Mouse (Mus musculus) lung, embryonic 14.5 days (tissue): ENCODE measurements at regions not wholly inside any gene's neighbourhood (a gene's known extent, or its start where the extent isn't known, plus 50 kb on each side); places are given as distances from the start of the nearest gene placed in this dataset.

Experiments used
- ATAC-seq: fragments of 200-750 bp; cut with Nextera tagmentation; 2 replicates; pipeline ENCODE4 v1.8.0; 2017; ENCODE audit warnings: mild to moderate bottlenecking, moderate TSS enrichment, moderate library complexity; ENCODE audit not compliant: insufficient read depth
- DNase-seq: peaks from one replicate; pipeline ENCODE4 v3.0.0-alpha.2; 2015
- H3K27ac ChIP-seq: fragments of 300-500 bp; sonication (generic); 2 replicates; pipeline ENCODE4 v1.5.1; 2014; ENCODE audit warnings: low read depth, mild to moderate bottlenecking, moderate library complexity
- H3K27me3 ChIP-seq: fragments of 300-500 bp; sonication (generic); 2 replicates; pipeline ENCODE4 v1.6.1; 2014; ENCODE audit warnings: low read length, control low read depth; ENCODE audit not compliant: insufficient read depth
- H3K36me3 ChIP-seq: fragments of 300-500 bp; sonication (generic); 2 replicates; pipeline ENCODE4 v1.6.1; 2014; ENCODE audit warnings: control low read depth; ENCODE audit not compliant: insufficient read depth
- H3K4me1 ChIP-seq: fragments of 300-500 bp; sonication (generic); 2 replicates; pipeline ENCODE4 v1.6.1; 2014; ENCODE audit warnings: antibody characterized with exemption, control low read depth; ENCODE audit not compliant: insufficient read depth
- H3K4me2 ChIP-seq: fragments of 300-500 bp; sonication (generic); 2 replicates; pipeline ENCODE4 v1.6.1; 2014; ENCODE audit warnings: mild to moderate bottlenecking
- H3K4me3 ChIP-seq: fragments of 300-500 bp; sonication (generic); 2 replicates; pipeline ENCODE4 v1.5.1; 2014; ENCODE audit warnings: low read depth, low read length
- H3K9ac ChIP-seq: fragments of 300-500 bp; sonication (generic); 2 replicates; pipeline ENCODE4 v1.6.1; 2014
- H3K9me3 ChIP-seq: fragments of 300-500 bp; sonication (generic); 2 replicates; pipeline ENCODE4 v1.6.1; 2016; ENCODE audit warnings: low read depth, low read length, control low read depth
- CTCF ChIP-seq: IDR thresholded peaks from 2 replicates; pipeline ENCODE4 v1.5.1; 2016; ENCODE audit warnings: antibody characterized with exemption, low read depth
- WGBS: fragments of 180-500 bp; shearing (Covaris S2); extraction: QIAGEN DNeasy Blood & Tissue Kit; methylation state at CpG from one replicate; pipeline ENCODE4 v1.1.7; 2014; 5-methylcytosine and 5-hydroxymethylcytosine counted together

- no peak overlapping the region for H3K27ac ChIP-seq
- ATAC-seq (peak; percentile 76; the same call in 1 of the 2 replicates), DNase-seq (peak; percentile 81)
- H3K4me1 ChIP-seq: no peaks in the 10 kb centered on the region
- TF ChIP-seq CTCF: no peak
- H3K9ac ChIP-seq: no peak overlapping the region
- H3K4me2 ChIP-seq: no peak overlapping the region
- H3K9me3 ChIP-seq: no peaks in the 10 kb centered on the region
- 67% methylated on average over 7 of the region's 7 CpGs for WGBS
- no peak overlapping the region for H3K4me3 ChIP-seq
- H3K27me3 ChIP-seq: no peaks in the 10 kb centered on the region
- no peaks in the 10 kb centered on the region for H3K36me3 ChIP-seq
Observed at GRCm38 (mm10) chr5:112091867-112092535, 160.3 kb downstream of the Cryba4 start.

- H3K27me3 ChIP-seq: no peaks in the 10 kb centered on the region
- no peaks in the 10 kb centered on the region for H3K36me3 ChIP-seq
- H3K9me3 ChIP-seq: no peaks in the 10 kb centered on the region
- WGBS: 75% methylated on average over 17 of the region's 17 CpGs
- ATAC-seq (no peak), DNase-seq (no peak)
- H3K27ac ChIP-seq: no peak overlapping the region
- H3K4me2 ChIP-seq: no peak overlapping the region
- no peaks in the 10 kb centered on the region for H3K4me1 ChIP-seq
- no peak overlapping the region for H3K9ac ChIP-seq
- no peak overlapping the region for H3K4me3 ChIP-seq
- TF ChIP-seq CTCF: no peak
Observed at GRCm38 (mm10) chr5:112093905-112094571, 158.3 kb downstream of the Cryba4 start.

GRCm38 (mm10) chr5:112098469-112099085 lies 153.7 kb downstream of the Cryba4 start:
- H3K36me3 ChIP-seq: no peaks in the 10 kb centered on the region
- H3K9me3 ChIP-seq: no peaks in the 10 kb centered on the region
- TF ChIP-seq CTCF: no peak
- no peak for ATAC-seq
- no peak overlapping the region for H3K4me3 ChIP-seq
- H3K9ac ChIP-seq: no peak overlapping the region
- H3K4me2 ChIP-seq: no peak overlapping the region
- H3K27ac ChIP-seq: no peak overlapping the region
- DNase-seq: no peak
- WGBS: 56% methylated on average over 22 of the region's 22 CpGs
- no peaks in the 10 kb centered on the region for H3K4me1 ChIP-seq
- no peaks in the 10 kb centered on the region for H3K27me3 ChIP-seq

GRCm38 (mm10) chr5:112101739-112102590 lies 150.4 kb downstream of the Cryba4 start:
- no peaks in the 10 kb centered on the region for H3K9me3 ChIP-seq
- DNase-seq (peak; percentile 9), ATAC-seq (no peak)
- no peak overlapping the region for H3K9ac ChIP-seq
- no peak overlapping the region for H3K4me2 ChIP-seq
- TF ChIP-seq CTCF: no peak
- H3K36me3 ChIP-seq: no peaks in the 10 kb centered on the region
- H3K4me1 ChIP-seq: no peaks in the 10 kb centered on the region
- H3K4me3 ChIP-seq: no peak overlapping the region
- no peaks in the 10 kb centered on the region for H3K27me3 ChIP-seq
- H3K27ac ChIP-seq: no peak overlapping the region
- WGBS: 56% methylated on average over 17 of the region's 17 CpGs

GRCm38 (mm10) chr5:112110306-112110969 lies 141.9 kb downstream of the Cryba4 start:
- no peak for TF ChIP-seq CTCF
- Histone ChIP-seq H3K4me2 (no peak overlapping the region), H3K27me3 (no peaks in the 10 kb centered on the region), H3K27ac (no peak overlapping the region), H3K4me1 (no peaks in the 10 kb centered on the region), H3K9me3 (no peaks in the 10 kb centered on the region), H3K9ac (no peak overlapping the region), H3K36me3 (no peaks in the 10 kb centered on the region), H3K4me3 (no peak overlapping the region)
- 61% methylated on average over 22 of the region's 22 CpGs for WGBS
- ATAC-seq (no peak), DNase-seq (no peak)

GRCm38 (mm10) chr5:112120766-112121165 lies 131.6 kb downstream of the Cryba4 start:
- Histone ChIP-seq H3K9me3 (no peaks in the 10 kb centered on the region), H3K27me3 (no peaks in the 10 kb centered on the region), H3K36me3 (no peaks in the 10 kb centered on the region), H3K4me2 (no peak overlapping the region), H3K4me1 (no peaks in the 10 kb centered on the region), H3K9ac (no peak overlapping the region), H3K27ac (no peak overlapping the region), H3K4me3 (no peak overlapping the region)
- no peak for TF ChIP-seq CTCF
- 54% methylated on average over 6 of the region's 6 CpGs for WGBS
- ATAC-seq (no peak), DNase-seq (no peak)
